Comparison of ENCODE assay signal across 8 mouse cellular contexts in genomic region chr15:4026831-4027584, GRCm38 (mm10). TPM values are rescaled to one million over a fixed set of nuclear protein-coding genes. Genes with fewer than 3 reads are reported as not detected.
A peak's percentile ranks its signal among the peaks of the same experiment; 100 is the strongest.
DNase-seq lines count a peak whose midpoint lies in the region; ATAC-seq and TF ChIP-seq lines count a peak whose summit lies in the region.

No protein-coding gene starts in this region.

- H3K27ac ChIP-seq in forebrain, embryonic 11.5 days (ENCODE audit: low read depth, low read length): peak overlapping the region; percentile 85
- peak overlapping the region; percentile 100 for H3K27ac ChIP-seq in heart, embryonic 16.5 days (ENCODE audit: low read length)
- H3K27ac ChIP-seq in liver, embryonic 14.5 days: no peak overlapping the region
- H3K27ac ChIP-seq in stomach, embryonic 15.5 days: peak overlapping the region; percentile 96

- no peaks in the 10 kb centered on the region; the same call in 1 of the 2 replicates for H3K4me1 ChIP-seq in forebrain, embryonic 11.5 days (replicated peaks; ENCODE audit: control insufficient read depth, insufficient read depth, low read length)
- H3K4me1 ChIP-seq in heart, embryonic 16.5 days (ENCODE audit: control insufficient read depth, insufficient read depth, low read length): peaks cover 29% of the 10 kb centered on the region
- H3K4me1 ChIP-seq in liver, embryonic 14.5 days (replicated peaks; ENCODE audit: control insufficient read depth in 2 of 2, insufficient read depth in 2 of 2, low read length in 1 of 2): peaks cover 0 to 10% of the 10 kb centered on the region in 2 experiments; a peak in 1 of 4 replicates
- H3K4me1 ChIP-seq in stomach, embryonic 15.5 days: peaks cover 4% of the 10 kb centered on the region; the same call in 1 of the 2 replicates

- TF ChIP-seq CTCF in liver, embryonic 14.5 days (IDR thresholded peaks at IDR 0.05; ENCODE audit: low read depth): no peak

- 1% methylated on average over 65 of the region's 65 CpGs for WGBS in forebrain, embryonic 11.5 days
- WGBS in heart, embryonic 16.5 days: under 1% methylated on average over 65 of the region's 65 CpGs
- WGBS in liver, embryonic 14.5 days (ENCODE audit: insufficient replicate concordance): under 1% methylated on average over 62 of the region's 65 CpGs
- WGBS in stomach, embryonic 15.5 days: under 1% methylated on average over 65 of the region's 65 CpGs

- peak overlapping the region; percentile 80 for H3K4me2 ChIP-seq in forebrain, embryonic 11.5 days (ENCODE audit: low read depth, low read length, severe bottlenecking)
- peak overlapping the region; percentile 78 for H3K4me2 ChIP-seq in heart, embryonic 16.5 days (ENCODE audit: low read depth, low read length)
- H3K4me2 ChIP-seq in liver, embryonic 14.5 days (ENCODE audit: low read depth): peak overlapping the region; percentile 89
- peak overlapping the region; percentile 57 for H3K4me2 ChIP-seq in stomach, embryonic 15.5 days

- peak; percentile 52 to 58 for DNase-seq in CD8-positive naive resting alpha-beta T cell, adult 2 months (ENCODE audit: low read depth in 2 of 2, low spot score in 2 of 2)
- peak; percentile 44 for DNase-seq in c-Kit-positive CD71-positive TER-119-negative erythroid progenitor cells, embryonic 14.5 days (ENCODE audit: low read depth)
- DNase-seq in forebrain, embryonic 11.5 days (ENCODE audit: low spot score): peak; percentile 86
- DNase-seq in kidney, postnatal 25 days: peak; percentile 84 to 93
- DNase-seq in liver, embryonic 14.5 days (ENCODE audit: low read depth in 3 of 3, low spot score in 3 of 3): peak; percentile 25 to 44 (median 31)
- DNase-seq in neural tube, embryonic 10.5 days (ENCODE audit: extremely low spot score, low spot score): peak; percentile 85

- H3K9ac ChIP-seq in forebrain, embryonic 11.5 days (ENCODE audit: low read length): peak overlapping the region; percentile 84
- H3K9ac ChIP-seq in heart, embryonic 16.5 days (ENCODE audit: low read length): peak overlapping the region; percentile 95
- peak overlapping the region; percentile 58 for H3K9ac ChIP-seq in liver, embryonic 14.5 days (replicated peaks)
- peak overlapping the region; percentile 70 for H3K9ac ChIP-seq in stomach, embryonic 15.5 days

- no peaks in the 10 kb centered on the region for H3K27me3 ChIP-seq in forebrain, embryonic 11.5 days (ENCODE audit: control insufficient read depth, insufficient read depth, low read length)
- no peaks in the 10 kb centered on the region for H3K27me3 ChIP-seq in heart, embryonic 16.5 days (ENCODE audit: control insufficient read depth, insufficient read depth, low read length)
- no peaks in the 10 kb centered on the region for H3K27me3 ChIP-seq in liver, embryonic 14.5 days (ENCODE audit: control insufficient read depth, insufficient read depth, low read length)
- no peaks in the 10 kb centered on the region for H3K27me3 ChIP-seq in stomach, embryonic 15.5 days (replicated peaks)

- TF ChIP-seq EP300 in liver, embryonic 14.5 days (IDR thresholded peaks at IDR 0.05; ENCODE audit: low read depth): no peak

- no peaks in the 10 kb centered on the region for H3K9me3 ChIP-seq in forebrain, embryonic 11.5 days (ENCODE audit: control insufficient read depth, low read length)
- no peaks in the 10 kb centered on the region for H3K9me3 ChIP-seq in heart, embryonic 16.5 days (replicated peaks; ENCODE audit: control insufficient read depth, low read length)
- H3K9me3 ChIP-seq in liver, embryonic 14.5 days (ENCODE audit: control insufficient read depth, low read length): no peaks in the 10 kb centered on the region
- H3K9me3 ChIP-seq in stomach, embryonic 15.5 days: no peaks in the 10 kb centered on the region

- ATAC-seq in forebrain, embryonic 11.5 days (replicated peaks; ENCODE audit: low FRiP score): peak; percentile 79
- ATAC-seq in heart, embryonic 16.5 days (replicated peaks; ENCODE audit: extremely low read depth, insufficient read depth, low FRiP score): peak; percentile 84
- ATAC-seq in liver, embryonic 14.5 days (ENCODE audit: insufficient read depth): peak; percentile 57
- ATAC-seq in stomach, embryonic 15.5 days (ENCODE audit: insufficient read depth, low FRiP score, low read depth): peak; percentile 83

- peak overlapping the region; percentile 71 for H3K4me3 ChIP-seq in forebrain, embryonic 11.5 days (ENCODE audit: low read depth, low read length)
- peak overlapping the region; percentile 91 for H3K4me3 ChIP-seq in heart, embryonic 16.5 days (ENCODE audit: low read length)
- peak overlapping the region; percentile 67 to 69 for H3K4me3 ChIP-seq in liver, embryonic 14.5 days (ENCODE audit: insufficient read depth in 1 of 2, low read depth in 2 of 2, low read length in 2 of 2)
- H3K4me3 ChIP-seq in stomach, embryonic 15.5 days (replicated peaks): peak overlapping the region; percentile 71

- H3K36me3 ChIP-seq in forebrain, embryonic 11.5 days (ENCODE audit: control insufficient read depth, insufficient read depth, low read length): no peaks in the 10 kb centered on the region
- H3K36me3 ChIP-seq in heart, embryonic 16.5 days (ENCODE audit: control insufficient read depth, insufficient read depth): no peaks in the 10 kb centered on the region
- H3K36me3 ChIP-seq in liver, embryonic 14.5 days (replicated peaks; ENCODE audit: control insufficient read depth, insufficient read depth, low read depth): no peaks in the 10 kb centered on the region
- no peaks in the 10 kb centered on the region for H3K36me3 ChIP-seq in stomach, embryonic 15.5 days

RNA-seq across cellular contexts. Expression of gene Oxct1, which starts 0.8 kb away (rescaled TPM):
- polyA plus RNA-seq in forebrain, embryonic 11.5 days (2014; fragmentation: Nextera tagmentation; extraction: Ambion mirVana): 188 and 196 TPM in 2 replicates
- 323 and 384 TPM in 2 replicates for polyA plus RNA-seq in heart, embryonic 16.5 days (2015; fragmentation: Nextera tagmentation; extraction: Ambion mirVana)
- 5.8 and 9.4 TPM in 2 replicates for polyA plus RNA-seq in liver, embryonic 14.5 days (2012; rRNA removed)
- polyA plus RNA-seq in liver, embryonic 14.5 days (2014; fragmentation: Nextera tagmentation; extraction: Ambion mirVana): 24.4 and 31.5 TPM in 2 replicates
- 191 and 197 TPM in 2 replicates for polyA plus RNA-seq in stomach, embryonic 15.5 days (2015; fragmentation: Nextera tagmentation; extraction: Ambion mirVana)

RNA-seq across cellular contexts. Expression of gene AW549877, which starts 31.5 kb away (rescaled TPM):
- 57.6 and 61.7 TPM in 2 replicates for polyA plus RNA-seq in forebrain, embryonic 11.5 days (2014; fragmentation: Nextera tagmentation; extraction: Ambion mirVana)
- 22.7 and 23.2 TPM in 2 replicates for polyA plus RNA-seq in heart, embryonic 16.5 days (2015; fragmentation: Nextera tagmentation; extraction: Ambion mirVana)
- 7.0 and 7.2 TPM in 2 replicates for polyA plus RNA-seq in liver, embryonic 14.5 days (2012; rRNA removed)
- polyA plus RNA-seq in liver, embryonic 14.5 days (2014; fragmentation: Nextera tagmentation; extraction: Ambion mirVana): 6.6 and 7.4 TPM in 2 replicates
- 31.5 and 33.1 TPM in 2 replicates for polyA plus RNA-seq in stomach, embryonic 15.5 days (2015; fragmentation: Nextera tagmentation; extraction: Ambion mirVana)

RNA-seq across cellular contexts. Expression of gene Fbxo4, which starts 47.6 kb away (rescaled TPM):
- 5.3 and 6.5 TPM in 2 replicates for polyA plus RNA-seq in forebrain, embryonic 11.5 days (2014; fragmentation: Nextera tagmentation; extraction: Ambion mirVana)
- 12.4 and 13.1 TPM in 2 replicates for polyA plus RNA-seq in heart, embryonic 16.5 days (2015; fragmentation: Nextera tagmentation; extraction: Ambion mirVana)
- 1.5 and 2.0 TPM in 2 replicates for polyA plus RNA-seq in liver, embryonic 14.5 days (2012; rRNA removed)
- 2.5 and 2.8 TPM in 2 replicates for polyA plus RNA-seq in liver, embryonic 14.5 days (2014; fragmentation: Nextera tagmentation; extraction: Ambion mirVana)
- polyA plus RNA-seq in stomach, embryonic 15.5 days (2015; fragmentation: Nextera tagmentation; extraction: Ambion mirVana): 14.3 and 16.3 TPM in 2 replicates

Comparison
In these comparisons a context has a peak if more than half of its experiments do, and no peak if none do; other contexts are left out.
1. DNase-seq: peak in every context shown above with its lines; median percentile 88 in kidney, postnatal 25 days; 86 in forebrain, embryonic 11.5 days; 85 in neural tube, embryonic 10.5 days; 55 in CD8-positive naive resting alpha-beta T cell, adult 2 months; 44 in c-Kit-positive CD71-positive TER-119-negative erythroid progenitor cells, embryonic 14.5 days; 31 in liver, embryonic 14.5 days.